Mouse (Mus musculus) neutrophil, adult 5-6 weeks (primary cell): ENCODE data around the gene Dlgap3. TPM values are rescaled to one million over a fixed set of nuclear protein-coding genes. Genes with fewer than 3 reads are reported as not detected.
A peak's percentile ranks its signal among the peaks of the same experiment; 100 is the strongest.

Experiments
- ATAC-seq: fragments of 151-379, 151-347 bp; 2 replicates; pipeline ENCODE4 v1.8.0; 2017; ENCODE audit warnings: mild to moderate bottlenecking, moderate TSS enrichment; ENCODE audit not compliant: insufficient number of reproducible peaks, poor library complexity, low FRiP score, severe bottlenecking; ENCODE audit errors: extremely low read depth
- total RNA-seq: library from RNA; stranded (forward); fragments of 200-1000 nt; gene quantifications from 2 replicates; pipeline ENCODE4 v1.2.3, GENCODE M21; 2017

The Dlgap3 gene
- total RNA-seq, result 0.12 TPM in 2 replicates

DNA sequence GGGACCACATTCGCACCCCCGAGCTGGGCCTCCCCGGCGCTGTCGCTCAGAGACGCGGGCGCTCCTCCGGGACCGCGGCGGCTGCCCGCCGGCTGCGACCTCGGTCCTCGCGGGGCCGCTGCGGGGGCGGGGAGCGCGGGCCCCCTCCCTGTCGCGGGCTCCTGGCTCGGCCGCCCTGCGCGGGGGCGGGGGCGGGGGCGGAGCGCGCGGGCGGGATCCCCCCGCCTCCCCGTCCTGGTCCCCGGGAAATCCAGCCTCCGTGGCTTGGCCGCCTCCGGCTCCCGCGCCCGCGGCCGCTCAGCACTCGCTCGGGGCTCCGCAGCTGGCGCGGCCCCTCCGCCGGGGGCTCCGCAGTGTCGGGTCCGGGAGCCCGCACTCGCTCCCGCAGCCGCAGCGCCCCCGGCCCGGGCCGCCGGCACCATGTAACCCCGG is at the start of gene Dlgap3:
TSS of gene Dlgap3 (plus strand) at position 291 of the 432 bp plus-strand sequence.
- ATAC-seq, result no peak

- ATAC-seq, result no peak
These were observed 45.6 kb upstream of the Dlgap3 start, which contains the start of gene Tmem35b for GRCm38 (mm10) chr4:127123391-127123790. Tmem35b (plus strand) TSS chr4:127123691.

GRCm38 (mm10) chr4:127124331-127124730 is 44.7 kb upstream of the Dlgap3 start:
- no peak for ATAC-seq

DNA sequence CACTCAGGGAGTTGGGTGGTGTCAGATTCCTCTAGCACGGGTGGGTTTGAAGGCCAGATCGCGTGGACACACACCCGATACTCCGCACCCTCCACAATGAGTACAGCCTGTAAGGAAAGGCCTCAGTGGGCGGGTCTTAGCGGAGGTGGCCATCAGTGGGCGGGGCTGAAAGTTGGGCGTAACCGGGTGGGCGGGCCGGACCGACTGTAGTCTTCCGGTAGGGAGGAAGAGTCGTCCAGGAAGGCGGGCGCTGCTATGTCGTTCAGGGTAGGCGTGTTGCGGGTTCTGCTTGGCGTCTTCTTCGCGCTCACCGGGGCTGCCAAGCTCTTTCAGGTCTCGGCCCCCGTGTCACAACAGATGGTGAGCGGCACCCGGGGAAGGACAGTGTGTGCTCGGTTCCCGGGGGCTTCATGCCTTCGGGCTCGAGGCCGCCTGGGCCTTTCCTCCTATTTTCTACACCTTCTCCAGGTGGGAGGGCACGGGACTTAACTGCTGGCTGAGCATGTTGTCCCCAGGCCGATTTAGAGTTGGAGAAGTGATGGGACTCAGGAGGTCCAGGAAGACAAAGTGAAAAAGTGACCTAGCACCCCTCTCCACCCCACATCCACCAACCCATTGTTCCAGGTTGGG is 43.1 kb upstream of the Dlgap3 start:
- ATAC-seq, result peak; percentile 95

- ATAC-seq, result no peak
These were observed 34.3 kb upstream of the Dlgap3 start for GRCm38 (mm10) chr4:127134687-127135086.

- no peak for ATAC-seq
These were observed 31.4 kb upstream of the Dlgap3 start for GRCm38 (mm10) chr4:127137591-127137990.

GRCm38 (mm10) chr4:127138486-127138885 is 30.5 kb upstream of the Dlgap3 start:
- ATAC-seq, result no peak

DNA sequence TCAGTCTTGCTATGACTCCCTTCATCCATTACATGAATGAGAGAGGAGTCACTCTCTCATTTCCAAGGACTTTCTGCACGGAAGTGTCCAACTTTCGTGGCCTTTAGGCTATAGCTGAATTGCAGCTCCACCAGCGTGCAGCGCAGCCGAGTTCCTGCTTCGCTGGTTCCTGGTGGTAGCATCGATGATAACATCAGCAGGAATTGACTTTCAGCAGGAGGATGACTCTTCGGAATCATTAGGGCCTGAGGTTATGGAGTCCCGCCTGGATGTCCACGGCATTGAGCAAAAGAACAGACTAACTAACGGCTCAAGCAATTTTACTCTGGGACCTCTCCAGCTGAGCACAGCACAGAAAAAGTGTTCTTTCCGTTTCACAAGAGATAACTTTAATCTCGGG is 19.0 kb upstream of the Dlgap3 start:
- no peak for ATAC-seq

- ATAC-seq, result no peak
These were observed 15.7 kb upstream of the Dlgap3 start for GRCm38 (mm10) chr4:127153345-127153744.

DNA sequence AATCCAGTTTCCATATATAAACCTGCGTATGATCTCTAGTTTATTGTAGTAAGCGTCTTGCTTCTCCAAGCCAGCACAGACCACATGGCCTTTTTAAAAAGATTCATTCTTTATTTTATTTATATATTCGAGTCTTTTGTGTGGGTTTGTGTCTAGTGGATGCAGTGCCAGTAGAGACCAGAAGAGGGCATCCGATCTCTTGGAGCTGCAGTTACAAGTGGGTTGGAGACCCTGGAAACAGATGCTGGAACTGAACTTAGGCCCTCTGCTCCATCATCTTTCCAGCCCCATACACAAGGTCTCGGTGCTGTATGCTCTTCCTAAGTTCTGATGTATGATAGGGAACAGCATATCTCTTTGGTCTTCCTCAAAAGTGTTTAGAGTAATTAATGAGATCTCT is 13.2 kb upstream of the Dlgap3 start:
- ATAC-seq, result no peak

- ATAC-seq, result no peak
These were observed 11.3 kb upstream of the Dlgap3 start for GRCm38 (mm10) chr4:127157746-127158145.

GRCm38 (mm10) chr4:127163926-127164325 is 5.1 kb upstream of the Dlgap3 start:
- no peak for ATAC-seq

DNA sequence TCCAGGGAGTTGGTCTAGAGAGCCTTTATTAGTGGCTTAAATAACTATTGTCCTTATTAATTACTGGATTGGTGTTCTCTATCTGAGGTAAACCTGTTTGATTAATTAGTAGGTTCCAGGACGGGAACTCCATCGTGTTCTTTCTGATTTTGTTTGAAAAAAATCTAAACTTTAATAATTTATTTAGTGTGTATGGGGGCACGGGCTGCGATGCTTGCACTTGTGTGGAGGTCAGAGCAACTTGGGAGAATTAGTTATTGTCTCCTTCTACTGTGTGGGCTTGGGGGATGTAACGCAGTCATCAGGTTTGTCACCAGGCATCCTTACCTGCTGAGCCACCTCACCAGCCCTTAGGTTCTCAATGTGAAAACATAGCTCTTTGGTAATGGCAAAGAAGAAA is 1.9 kb upstream of the Dlgap3 start:
- ATAC-seq, result no peak

DNA sequence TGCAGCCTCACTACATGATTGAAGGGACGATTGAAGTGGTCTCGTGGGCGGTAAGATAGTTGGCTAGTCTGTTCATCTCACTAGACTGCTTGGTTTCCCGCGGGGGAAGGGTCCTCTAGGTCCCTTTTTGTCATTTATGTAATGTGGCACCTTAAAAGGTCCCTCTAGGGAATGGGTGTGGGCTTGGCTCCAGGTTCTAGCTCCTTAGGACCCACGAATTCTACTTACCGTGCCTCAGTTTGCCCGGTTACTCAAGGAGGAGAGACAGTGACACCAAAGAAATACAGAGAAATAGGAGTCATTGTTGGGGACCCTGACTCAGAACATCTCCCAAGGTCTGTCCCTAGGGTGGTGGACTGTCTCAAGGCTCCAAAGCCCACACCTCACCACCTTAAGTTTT is 1.3 kb upstream of the Dlgap3 start:
- ATAC-seq, result no peak

DNA sequence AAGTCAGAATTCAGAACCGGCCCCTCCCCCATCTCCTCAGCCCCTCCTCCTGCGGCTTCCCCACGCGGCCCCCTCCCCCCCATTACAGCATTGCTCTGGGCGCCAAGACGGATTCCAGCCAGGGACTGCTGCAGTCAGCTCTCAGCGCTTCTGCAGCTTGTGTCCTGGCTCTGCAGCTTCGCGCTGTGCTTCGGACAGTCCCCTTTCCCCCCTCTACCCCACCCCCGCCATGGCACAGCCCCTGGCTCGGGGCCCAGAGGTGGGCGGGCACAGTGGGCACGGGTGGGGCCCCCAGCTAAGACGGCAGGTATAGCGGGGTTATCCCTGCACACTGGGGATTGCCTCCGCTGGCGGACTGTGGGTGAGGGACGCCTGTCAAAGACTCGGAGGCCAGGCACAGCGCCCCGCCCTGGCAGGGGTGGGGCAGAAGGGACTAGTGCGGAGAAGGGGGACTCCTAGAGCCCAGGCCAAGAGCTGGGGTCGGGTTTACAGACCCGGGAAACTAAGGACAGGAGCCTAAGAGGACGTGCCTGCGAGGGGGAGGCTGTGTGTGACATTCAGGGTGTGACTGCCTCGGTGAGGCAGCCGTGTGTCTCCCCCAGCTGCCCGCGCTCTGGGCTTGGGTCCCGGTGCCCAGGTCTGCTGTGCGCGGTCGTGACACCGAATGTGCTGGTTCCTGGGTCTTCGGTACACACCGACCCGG is 642 bp upstream of the Dlgap3 start:
- no peak for ATAC-seq

DNA sequence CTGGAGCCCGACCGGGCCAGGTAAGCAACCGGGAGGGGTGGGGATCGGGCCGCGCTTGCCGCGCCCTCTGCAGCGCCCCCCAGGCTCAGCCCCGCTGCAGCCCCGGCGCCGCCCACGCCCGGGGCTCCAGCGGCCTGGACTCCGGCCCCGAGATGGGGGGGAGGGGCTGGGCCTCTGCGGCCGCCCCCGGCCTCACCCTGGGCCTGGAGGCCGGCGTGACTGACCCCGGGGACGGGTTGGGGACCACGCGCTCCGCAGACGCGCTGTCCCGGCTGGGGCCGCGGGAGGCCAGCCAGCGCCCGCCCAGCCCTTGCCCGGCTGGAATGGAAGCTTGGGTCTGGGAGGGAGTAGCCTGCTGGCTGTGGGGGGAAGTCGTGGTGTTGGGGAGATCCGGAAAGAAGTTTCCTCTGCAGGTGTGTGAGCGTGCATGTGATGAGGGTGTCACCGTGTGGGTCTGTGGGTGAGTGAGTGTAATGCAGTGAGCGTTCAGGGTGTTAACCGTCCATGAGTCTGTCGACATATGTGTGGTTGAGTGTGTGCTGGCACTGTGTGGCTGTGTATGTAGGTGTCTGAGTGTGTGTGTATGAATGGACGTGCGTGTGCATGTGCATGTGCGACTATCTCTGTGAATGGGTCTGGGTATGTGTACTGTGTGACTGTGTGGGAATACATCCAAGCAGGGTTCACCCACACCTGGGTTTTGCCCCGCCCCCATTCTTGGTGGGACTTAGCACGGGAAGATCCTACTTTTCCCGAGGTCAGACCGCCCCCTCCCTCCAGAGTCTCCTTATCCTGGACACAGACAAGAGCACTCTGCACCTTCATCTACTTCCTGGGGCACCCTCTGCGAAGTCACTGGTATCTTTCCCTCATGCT is 580 bp downstream of the Dlgap3 start:
- ATAC-seq, result no peak

GRCm38 (mm10) chr4:127170866-127171265 is 1.9 kb downstream of the Dlgap3 start:
- ATAC-seq, result no peak

DNA sequence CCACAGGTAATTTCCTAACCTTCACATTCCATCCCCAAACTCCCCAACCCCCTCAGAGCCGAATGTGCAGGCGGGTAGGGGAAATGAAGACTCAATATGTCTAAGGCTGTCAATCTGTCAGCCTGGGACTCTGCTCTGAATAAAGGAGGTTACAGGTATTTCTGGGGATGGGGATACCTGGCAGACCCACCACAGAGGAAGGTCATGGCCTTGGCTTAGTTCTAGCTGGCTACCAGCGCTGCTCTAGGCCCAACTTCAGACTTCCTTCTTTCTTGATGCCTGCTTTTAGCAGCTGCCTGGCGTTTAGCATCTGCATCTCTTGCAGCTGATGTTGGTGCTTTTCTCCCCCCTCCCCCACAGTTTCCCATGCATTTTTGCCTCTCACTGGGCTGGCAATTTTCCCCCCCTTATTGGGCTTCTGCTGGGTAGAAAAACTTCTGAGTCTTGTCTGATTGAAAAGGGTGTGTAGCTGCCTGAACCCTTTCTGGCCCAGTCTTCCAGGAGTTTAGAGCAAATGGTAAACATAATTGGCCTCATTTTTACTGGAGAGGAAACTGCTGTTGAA is 2.4 kb downstream of the Dlgap3 start:
- ATAC-seq, result no peak

GRCm38 (mm10) chr4:127172119-127172518 is 3.1 kb downstream of the Dlgap3 start:
- ATAC-seq, result no peak
